Comparison of ENCODE assay signal across 8 mouse cellular contexts in genomic region chr1:130716218-130716512, GRCm38 (mm10). TPM values are rescaled to one million over a fixed set of nuclear protein-coding genes. Genes with fewer than 3 reads are reported as not detected.
DNase-seq lines count a peak whose midpoint lies in the region; ATAC-seq and TF ChIP-seq lines count a peak whose summit lies in the region.

No protein-coding gene starts in this region.

- ATAC-seq in erythroblast, adult 5-6 weeks (replicated peaks; ENCODE audit: low FRiP score, poor library complexity, severe bottlenecking): peak; percentile 16
- peak; percentile 7; the same call in 1 of the 2 replicates for ATAC-seq in limb, embryonic 12.5 days (ENCODE audit: insufficient number of reproducible peaks, insufficient read depth, low FRiP score, low TSS enrichment, low read depth)
- ATAC-seq in neural tube, embryonic 14.5 days (ENCODE audit: low read depth): 0 out of 2 replicates have a peak, but pooled peaks have one; percentile 4

- H3K27me3 ChIP-seq in limb, embryonic 12.5 days: peaks cover 10% of the 10 kb centered on the region; the same call in 1 of the 2 replicates
- no peaks in the 10 kb centered on the region for H3K27me3 ChIP-seq in neural tube, embryonic 14.5 days (ENCODE audit: control insufficient read depth, insufficient read depth, low read length)

- intact Hi-C loops in gastrocnemius, postnatal 36 days (cut with DNase I): no loop called here

- H3K9ac ChIP-seq in limb, embryonic 12.5 days (replicated peaks): peak overlapping the region; percentile 90
- peak overlapping the region; percentile 93 for H3K9ac ChIP-seq in neural tube, embryonic 14.5 days (replicated peaks; ENCODE audit: low read depth, low read length)

- H3K9me3 ChIP-seq in limb, embryonic 12.5 days: no peaks in the 10 kb centered on the region
- no peaks in the 10 kb centered on the region for H3K9me3 ChIP-seq in neural tube, embryonic 14.5 days (ENCODE audit: control insufficient read depth, low read length)

- H3K4me3 ChIP-seq in lung, adult 2 months (replicated peaks; ENCODE audit: extremely low read depth, low read depth, low read length): peak overlapping the region; percentile 93
- H3K4me3 ChIP-seq in limb, embryonic 12.5 days (replicated peaks): peak overlapping the region; percentile 89
- peak overlapping the region; percentile 93 for H3K4me3 ChIP-seq in neural tube, embryonic 14.5 days (ENCODE audit: low read depth, low read length)

- peaks cover 9% of the 10 kb centered on the region for H3K36me3 ChIP-seq in limb, embryonic 12.5 days
- H3K36me3 ChIP-seq in neural tube, embryonic 14.5 days (ENCODE audit: control insufficient read depth, insufficient read depth, low read length): no peaks in the 10 kb centered on the region

- TF ChIP-seq POLR2A in lung, adult 2 months (IDR thresholded peaks at IDR 0.05; ENCODE audit: borderline replicate concordance, extremely low read depth, low read depth, low read length): no peak

- peak overlapping the region; percentile 36; the same call in 1 of the 2 replicates for H3K27ac ChIP-seq in limb, embryonic 12.5 days
- H3K27ac ChIP-seq in neural tube, embryonic 14.5 days (ENCODE audit: low read depth, low read length): peak overlapping the region; percentile 71

- no peak for DNase-seq in lung, adult 2 months
- DNase-seq in lung, postnatal 25 days (ENCODE audit: low spot score): no peak
- no peak for DNase-seq in gastrocnemius, adult 8-10 months (ENCODE audit: low spot score in 2 of 2)
- no peak for DNase-seq in thymus, postnatal 10 days (ENCODE audit: low spot score in 2 of 2)
- DNase-seq in gastrocnemius, postnatal 36 days: no peak

- H3K4me2 ChIP-seq in limb, embryonic 12.5 days: peak overlapping the region; percentile 91
- H3K4me2 ChIP-seq in neural tube, embryonic 14.5 days (ENCODE audit: low read depth, low read length): peak overlapping the region; percentile 100

- TF ChIP-seq CTCF in lung, adult 2 months (IDR thresholded peaks at IDR 0.05; ENCODE audit: insufficient read depth, low read length): no peak

- 2% methylated on average over 3 of the region's 3 CpGs for WGBS in lung, adult 2 months
- WGBS in limb, embryonic 12.5 days: 4% methylated on average over 3 of the region's 3 CpGs
- 0% methylated on average over 3 of the region's 3 CpGs for WGBS in neural tube, embryonic 14.5 days

- H3K4me1 ChIP-seq in lung, adult 2 months (ENCODE audit: control insufficient read depth, insufficient read depth, low read length): peaks cover 5% of the 10 kb centered on the region; the same call in 1 of the 2 replicates
- peaks cover 8% of the 10 kb centered on the region for H3K4me1 ChIP-seq in limb, embryonic 12.5 days (replicated peaks)
- H3K4me1 ChIP-seq in neural tube, embryonic 14.5 days (ENCODE audit: control insufficient read depth, insufficient read depth, low read length): peaks cover 7% of the 10 kb centered on the region

RNA-seq across cellular contexts. Expression of gene Gm29427, which starts 0.6 kb away (rescaled TPM):
- 0.10 TPM in 1 of 2 replicates, not detected in the other for polyA plus RNA-seq in lung, adult 2 months (2012; rRNA removed)
- not detected in 2 replicates for total RNA-seq in erythroblast, adult 5-6 weeks (2015; ENCODE audit: low replicate concordance)
- not detected in 2 replicates for total RNA-seq in erythroblast, adult 5-6 weeks (2017; ENCODE audit: low replicate concordance)
- polyA plus RNA-seq in limb, embryonic 12.5 days (2016; fragmentation: Nextera tagmentation; extraction: Ambion mirVana): not detected in 2 replicates
- polyA plus RNA-seq in neural tube, embryonic 14.5 days (2014; fragmentation: Nextera tagmentation; extraction: Ambion mirVana): not detected in 2 replicates
- not detected for total RNA-seq in gastrocnemius, adult 8-10 months (2022)
- not detected for total RNA-seq in gastrocnemius, postnatal 36 days (2021)

RNA-seq across cellular contexts. Expression of gene Yod1, which starts 1.0 kb away (rescaled TPM):
- 2.2 and 3.1 TPM in 2 replicates for polyA plus RNA-seq in lung, adult 2 months (2012; rRNA removed)
- total RNA-seq in erythroblast, adult 5-6 weeks (2015; ENCODE audit: low replicate concordance): 75.7 and 84.2 TPM in 2 replicates
- total RNA-seq in erythroblast, adult 5-6 weeks (2017; ENCODE audit: low replicate concordance): 86.2 and 95.5 TPM in 2 replicates
- polyA plus RNA-seq in limb, embryonic 12.5 days (2016; fragmentation: Nextera tagmentation; extraction: Ambion mirVana): 10.2 and 12.1 TPM in 2 replicates
- polyA plus RNA-seq in neural tube, embryonic 14.5 days (2014; fragmentation: Nextera tagmentation; extraction: Ambion mirVana): 16.2 and 18.4 TPM in 2 replicates
- 1 to 10 TPM; 2.9 to 4.0 (median 3.4) TPM for total RNA-seq in gastrocnemius, adult 8-10 months (2022)
- total RNA-seq in gastrocnemius, postnatal 36 days (2021): 1 to 10 TPM; 3.0 to 3.9 TPM

RNA-seq across cellular contexts. Expression of gene Pfkfb2, which starts 12.9 kb away (rescaled TPM):
- 16.7 and 23.7 TPM in 2 replicates for polyA plus RNA-seq in lung, adult 2 months (2012; rRNA removed)
- total RNA-seq in erythroblast, adult 5-6 weeks (2015; ENCODE audit: low replicate concordance): 20.9 and 21.1 TPM in 2 replicates
- total RNA-seq in erythroblast, adult 5-6 weeks (2017; ENCODE audit: low replicate concordance): 51.3 and 55.4 TPM in 2 replicates
- polyA plus RNA-seq in limb, embryonic 12.5 days (2016; fragmentation: Nextera tagmentation; extraction: Ambion mirVana): 6.8 and 8.9 TPM in 2 replicates
- 24.3 and 25.6 TPM in 2 replicates for polyA plus RNA-seq in neural tube, embryonic 14.5 days (2014; fragmentation: Nextera tagmentation; extraction: Ambion mirVana)
- total RNA-seq in gastrocnemius, adult 8-10 months (2022): 10 to 100 TPM in 3 of 4 experiments, 1 to 10 TPM in 1; 9.6 to 15.0 (median 11.7) TPM
- 10 to 100 TPM in 1 of 2 experiments, 1 to 10 TPM in 1; 9.6 to 12.8 TPM for total RNA-seq in gastrocnemius, postnatal 36 days (2021)

RNA-seq across cellular contexts. Expression of gene AA986860, which starts 15.6 kb away (rescaled TPM):
- 25.6 and 35.4 TPM in 2 replicates for polyA plus RNA-seq in lung, adult 2 months (2012; rRNA removed)
- 2.7 and 5.4 TPM in 2 replicates for total RNA-seq in erythroblast, adult 5-6 weeks (2015; ENCODE audit: low replicate concordance)
- total RNA-seq in erythroblast, adult 5-6 weeks (2017; ENCODE audit: low replicate concordance): 1.4 and 2.5 TPM in 2 replicates
- 0.54 and 1.1 TPM in 2 replicates for polyA plus RNA-seq in limb, embryonic 12.5 days (2016; fragmentation: Nextera tagmentation; extraction: Ambion mirVana)
- polyA plus RNA-seq in neural tube, embryonic 14.5 days (2014; fragmentation: Nextera tagmentation; extraction: Ambion mirVana): 0.61 and 0.90 TPM in 2 replicates
- under 1 TPM in 3 of 4 experiments, not detected in 1; 0.09 to 0.22 (median 0.11) TPM for total RNA-seq in gastrocnemius, adult 8-10 months (2022)
- total RNA-seq in gastrocnemius, postnatal 36 days (2021): under 1 TPM; 0.15 to 0.30 TPM

RNA-seq across cellular contexts. Expression of gene C4bp, which starts 54.7 kb away (rescaled TPM):
- polyA plus RNA-seq in lung, adult 2 months (2012; rRNA removed): 0.06 and 0.15 TPM in 2 replicates
- 1.7 TPM in 1 of 2 replicates, not detected in the other for total RNA-seq in erythroblast, adult 5-6 weeks (2015; ENCODE audit: low replicate concordance)
- total RNA-seq in erythroblast, adult 5-6 weeks (2017; ENCODE audit: low replicate concordance): 0.56 TPM in 1 of 2 replicates, not detected in the other
- not detected in 2 replicates for polyA plus RNA-seq in limb, embryonic 12.5 days (2016; fragmentation: Nextera tagmentation; extraction: Ambion mirVana)
- not detected in 2 replicates for polyA plus RNA-seq in neural tube, embryonic 14.5 days (2014; fragmentation: Nextera tagmentation; extraction: Ambion mirVana)
- not detected for total RNA-seq in gastrocnemius, adult 8-10 months (2022)
- not detected for total RNA-seq in gastrocnemius, postnatal 36 days (2021)

Comparison
In these comparisons a context has a peak if more than half of its experiments do, and no peak if none do; other contexts are left out.
1. RNA of gene Yod1, which starts 1.0 kb away (total RNA-seq): 75.7 to 95.5 TPM in erythroblast, adult 5-6 weeks; 3.0 to 3.9 TPM in gastrocnemius, postnatal 36 days and 2.9 to 4.0 TPM in gastrocnemius, adult 8-10 months; every median in the first group is over 10 times any median in the second.
2. Peak in every context shown above with its lines, with median percentiles within 50 percentile points of each other: H3K4me3 ChIP-seq and ATAC-seq.